8 mouse cellular contexts compared by ENCODE assay signal in the genomic region with DNA sequence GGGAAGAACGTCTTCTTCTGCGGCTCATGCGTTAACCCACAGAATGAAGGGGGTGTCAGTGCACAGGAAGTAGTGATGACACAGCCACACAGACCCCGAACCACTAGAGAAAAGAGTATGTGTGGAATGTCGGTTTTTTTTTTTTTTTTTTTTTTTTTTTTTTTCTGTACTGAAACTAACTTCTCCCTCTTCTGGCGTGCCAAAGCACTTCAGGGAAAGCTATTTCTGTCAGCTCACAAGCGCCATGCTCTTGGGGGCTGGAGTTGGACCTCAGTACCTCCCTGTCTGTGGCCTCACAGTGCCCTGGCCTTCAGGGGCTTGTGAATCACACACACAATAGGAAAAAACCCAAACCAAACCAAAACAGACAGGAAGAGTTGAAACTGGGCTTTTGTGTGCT.
DNase-seq lines count a peak whose midpoint lies in the region; ATAC-seq and TF ChIP-seq lines count a peak whose summit lies in the region.
"Had no signal": no experiment of that assay in that cellular context is flagged by ENCODE, and none has a peak within 500 bp of the region (broad histone marks: within the 10 kb centered on the region; RNA-seq: fewer than 3 reads in every experiment).

No protein-coding gene starts in this region.

- in situ Hi-C loops in ES-E14 (cut with MboI; ENCODE audit: low sequenced_read_pairs in 2 of 2, unreplicated experiment in 2 of 2) = loop anchor here (5.0 to 25.0 kb wide), 2 partner anchors 366 to 626 kb away; no protein-coding TSS in a partner anchor

- H3K9me3 ChIP-seq in ES-E14 (ENCODE audit: control insufficient read depth, insufficient read depth, low read depth, low read length) = no peaks in the 10 kb centered on the region
- H3K9me3 ChIP-seq: midbrain, embryonic 12.5 days had no signal

- H3K36me3 ChIP-seq in ES-E14 (ENCODE audit: control insufficient read depth, insufficient read depth, low read length, poor library complexity, severe bottlenecking) = no peaks in the 10 kb centered on the region
- H3K36me3 ChIP-seq: midbrain, embryonic 12.5 days had no signal

- H3K4me3 ChIP-seq in ES-E14 (ENCODE audit: insufficient read depth in 1 of 2, low read depth in 1 of 2, low read length in 2 of 2, poor library complexity in 1 of 2, severe bottlenecking in 1 of 2) = no peak overlapping the region
- H3K4me3 ChIP-seq: midbrain, embryonic 12.5 days had no signal

- peaks cover 0 to 2% of the 10 kb centered on the region in 2 experiments; a peak in 1 of 4 replicates for H3K4me1 ChIP-seq in ES-E14 (ENCODE audit: control insufficient read depth in 2 of 2, insufficient read depth in 2 of 2, low read length in 2 of 2, poor library complexity in 1 of 2)

- H3K27ac ChIP-seq in ES-E14 (ENCODE audit: insufficient read depth, low read depth, low read length, poor library complexity, severe bottlenecking) = no peak overlapping the region
- H3K27ac ChIP-seq: midbrain, embryonic 12.5 days had no signal

- H3K9ac ChIP-seq in ES-E14 (ENCODE audit: insufficient read depth, low read depth, low read length, poor library complexity, severe bottlenecking) = no peak overlapping the region
- H3K9ac ChIP-seq: midbrain, embryonic 12.5 days had no signal

- peak; percentile 51 for ATAC-seq in common myeloid progenitor, adult 5-6 weeks (replicated peaks; ENCODE audit: low read depth, poor library complexity, severe bottlenecking)
- no peak for ATAC-seq in frontal cortex, adult (ENCODE audit: low TSS enrichment)

- DNase-seq in kidney, postnatal 4 days = peak; percentile 25 to 56
- no peak for DNase-seq in kidney, postnatal 36 days
- DNase-seq in ES-E14 (ENCODE audit: low read depth, low spot score) = no peak
- peak; percentile 64 for DNase-seq in heart, postnatal 4 days
- DNase-seq in cerebellum, adult 18-20 months = no peak

TF ChIP-seq in ES-E14, 5 proteins besides CTCF, POLR2A, EP300 and RAD21:
- TF ChIP-seq HCFC1 (IDR thresholded peaks at IDR 0.05; ENCODE audit: borderline replicate concordance, insufficient read depth, low read length) (no peak), ZNF384 (IDR thresholded peaks at IDR 0.05; ENCODE audit: low read depth, low read length) (peak; percentile 95)

Comparison
In these comparisons a context has a peak if more than half of its experiments do, and no peak if none do; other contexts are left out.
1. DNase-seq: peak in kidney, postnatal 4 days (2 of 2) and heart, postnatal 4 days (single experiment); none in kidney, postnatal 36 days (0 of 2), ES-E14 (single experiment) and cerebellum, adult 18-20 months (0 of 2).